Mouse (Mus musculus): Measurements from ENCODE around the gene Dkk2. TPM values are rescaled to one million over a fixed set of nuclear protein-coding genes. Genes with fewer than 3 reads are reported as not detected.

Gene Dkk2
- polyA plus RNA-seq, 1 experiment from 2014 or later = 2.4 TPM

DNA sequence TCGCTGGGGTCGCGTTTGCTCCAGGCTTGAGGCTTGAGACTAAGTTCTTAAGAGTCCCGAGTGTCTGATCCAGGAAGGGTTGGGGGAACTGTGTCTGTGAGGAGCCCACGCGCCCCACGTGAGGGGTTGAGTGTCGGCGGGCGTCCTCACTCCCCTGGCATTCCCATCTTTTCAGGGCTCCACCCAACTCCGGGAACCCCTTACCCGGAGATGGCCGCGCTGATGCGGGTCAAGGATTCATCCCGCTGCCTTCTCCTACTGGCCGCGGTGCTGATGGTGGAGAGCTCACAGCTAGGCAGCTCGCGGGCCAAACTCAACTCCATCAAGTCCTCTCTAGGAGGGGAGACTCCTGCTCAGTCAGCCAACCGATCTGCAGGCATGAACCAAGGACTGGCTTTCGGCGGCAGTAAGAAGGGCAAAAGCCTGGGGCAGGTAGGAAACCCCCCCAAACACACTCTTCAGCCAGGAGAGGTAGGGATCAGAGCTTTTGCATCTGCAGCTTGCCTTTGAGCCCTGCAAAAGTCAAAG, 795 bp downstream of the Dkk2 start:
- WGBS = under 1% methylated on average over 23 of the region's 23 CpGs
- 0 out of 2 replicates have a peak, but pooled peaks have one; percentile 16 for ATAC-seq (ENCODE audit: low FRiP score)

GRCm38 (mm10) chr3:132086461-132086860, 1.4 kb downstream of the Dkk2 start:
- Histone ChIP-seq H3K4me1 (replicated peaks) (peaks cover 41% of the 10 kb centered on the region), H3K9me3 (no peaks in the 10 kb centered on the region), H3K4me3 (peak overlapping the region; percentile 50), H3K36me3 (no peaks in the 10 kb centered on the region), H3K27ac (no peak overlapping the region), H3K4me2 (peak overlapping the region; percentile 97), H3K27me3 (peaks cover 38% of the 10 kb centered on the region), H3K9ac (peak overlapping the region; percentile 66; the same call in 1 of the 2 replicates)
- 25% methylated on average over 5 of the region's 5 CpGs for WGBS
- ATAC-seq (ENCODE audit: low FRiP score) = no peak

More for the DNA sequence above, 795 bp downstream of the Dkk2 start:
- peak overlapping the region; percentile 97 for H3K4me2 ChIP-seq
- H3K27me3 ChIP-seq = peaks cover 38% of the 10 kb centered on the region
- H3K4me3 ChIP-seq = peak overlapping the region; percentile 50
- no peaks in the 10 kb centered on the region for H3K9me3 ChIP-seq
- peak overlapping the region; percentile 66 for H3K9ac ChIP-seq
- H3K4me1 ChIP-seq (replicated peaks) = peaks cover 41% of the 10 kb centered on the region
- H3K27ac ChIP-seq = no peak overlapping the region
- no peaks in the 10 kb centered on the region for H3K36me3 ChIP-seq

GRCm38 (mm10) chr3:132087011-132087486, 2.0 kb downstream of the Dkk2 start:
- no peak overlapping the region for H3K27ac ChIP-seq
- peaks cover 41% of the 10 kb centered on the region for H3K4me1 ChIP-seq (replicated peaks)
- H3K4me2 ChIP-seq = peak overlapping the region; percentile 97
- peak overlapping the region; percentile 61 for H3K9ac ChIP-seq
- H3K4me3 ChIP-seq = peak overlapping the region; percentile 50
- H3K9me3 ChIP-seq = no peaks in the 10 kb centered on the region
- H3K27me3 ChIP-seq = peaks cover 38% of the 10 kb centered on the region
- peak; percentile 88 for ATAC-seq (ENCODE audit: low FRiP score)
- no peaks in the 10 kb centered on the region for H3K36me3 ChIP-seq
- under 1% methylated on average over 21 of the region's 21 CpGs for whole genome bisulfite sequencing

DNA sequence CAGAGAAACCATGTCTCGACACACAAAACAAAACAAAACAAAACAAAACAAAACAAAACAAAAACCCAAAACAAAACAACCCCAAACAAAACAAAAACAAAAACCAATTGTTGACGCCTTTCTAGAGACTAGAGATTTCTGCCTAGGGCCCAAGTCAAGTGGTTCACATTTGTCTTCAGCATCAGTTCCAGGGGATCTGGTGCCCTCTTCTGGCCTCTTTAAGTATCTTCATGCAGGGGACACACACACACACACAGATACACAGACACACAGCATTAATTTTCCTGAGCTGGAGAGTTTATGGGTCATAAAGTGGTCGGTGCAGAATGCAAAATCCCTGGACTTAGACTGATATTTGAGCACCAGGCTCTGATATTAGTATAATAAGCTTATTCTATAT, 7.9 kb downstream of the Dkk2 start:
- Histone ChIP-seq H3K9ac (no peak overlapping the region), H3K4me3 (no peak overlapping the region), H3K36me3 (no peaks in the 10 kb centered on the region), H3K9me3 (no peaks in the 10 kb centered on the region), H3K4me1 (replicated peaks) (no peaks in the 10 kb centered on the region), H3K27ac (no peak overlapping the region), H3K4me2 (no peak overlapping the region), H3K27me3 (peaks cover under 1% of the 10 kb centered on the region; the same call in 1 of the 2 replicates)
- ATAC-seq (ENCODE audit: low FRiP score) = no peak
- 92% methylated on average over 3 of the region's 3 CpGs for WGBS

GRCm38 (mm10) chr3:132096296-132096695, 11.2 kb downstream of the Dkk2 start:
- Histone ChIP-seq H3K4me3 (no peak overlapping the region), H3K4me2 (no peak overlapping the region), H3K36me3 (no peaks in the 10 kb centered on the region), H3K27me3 (no peaks in the 10 kb centered on the region), H3K9ac (no peak overlapping the region), H3K27ac (no peak overlapping the region), H3K4me1 (replicated peaks) (no peaks in the 10 kb centered on the region), H3K9me3 (no peaks in the 10 kb centered on the region)
- no peak for ATAC-seq (ENCODE audit: low FRiP score)
- 81% methylated on average over 6 of the region's 6 CpGs for WGBS

GRCm38 (mm10) chr3:132100746-132101145, 15.7 kb downstream of the Dkk2 start:
- WGBS = 88% methylated on average over 3 of the region's 3 CpGs
- Histone ChIP-seq H3K27ac (no peak overlapping the region), H3K36me3 (no peaks in the 10 kb centered on the region), H3K9ac (no peak overlapping the region), H3K4me3 (no peak overlapping the region), H3K4me2 (no peak overlapping the region), H3K9me3 (no peaks in the 10 kb centered on the region), H3K4me1 (replicated peaks) (peaks cover 4% of the 10 kb centered on the region; the same call in 1 of the 2 replicates), H3K27me3 (no peaks in the 10 kb centered on the region)
- ATAC-seq (ENCODE audit: low FRiP score) = no peak

DNA sequence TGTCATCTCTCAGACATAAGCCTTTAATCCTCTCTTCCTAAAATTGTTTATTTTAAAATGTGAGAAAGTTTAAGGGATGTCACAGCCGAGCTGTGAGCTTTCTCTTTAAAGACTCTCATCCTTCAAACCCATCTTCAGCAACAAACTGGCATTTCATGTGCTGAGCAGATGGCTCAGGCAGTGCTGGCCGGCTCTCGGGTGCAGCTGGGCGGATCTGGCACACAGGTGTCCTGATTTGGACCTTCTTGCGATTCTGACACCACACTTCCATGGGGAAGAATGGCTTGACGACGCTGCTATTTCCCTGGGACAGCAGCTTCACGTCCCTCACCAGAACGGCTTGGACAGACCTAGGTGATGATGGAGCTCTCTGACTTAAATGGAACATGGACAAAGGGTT, 17.9 kb downstream of the Dkk2 start:
- Histone ChIP-seq H3K4me2 (no peak overlapping the region), H3K9me3 (no peaks in the 10 kb centered on the region), H3K9ac (no peak overlapping the region), H3K27ac (no peak overlapping the region), H3K36me3 (no peaks in the 10 kb centered on the region), H3K4me3 (no peak overlapping the region), H3K27me3 (no peaks in the 10 kb centered on the region), H3K4me1 (replicated peaks) (peaks cover 4% of the 10 kb centered on the region; the same call in 1 of the 2 replicates)
- 71% methylated on average over 9 of the region's 9 CpGs for WGBS
- no peak for ATAC-seq (ENCODE audit: low FRiP score)

GRCm38 (mm10) chr3:132103454-132103853, 18.4 kb downstream of the Dkk2 start:
- WGBS = 46% methylated on average over 7 of the region's 7 CpGs
- Histone ChIP-seq H3K4me1 (replicated peaks) (peaks cover 4% of the 10 kb centered on the region; the same call in 1 of the 2 replicates), H3K9ac (no peak overlapping the region), H3K36me3 (no peaks in the 10 kb centered on the region), H3K4me2 (no peak overlapping the region), H3K9me3 (no peaks in the 10 kb centered on the region), H3K27ac (no peak overlapping the region), H3K4me3 (no peak overlapping the region), H3K27me3 (no peaks in the 10 kb centered on the region)
- no peak for ATAC-seq (ENCODE audit: low FRiP score)

GRCm38 (mm10) chr3:132115772-132116511, 30.9 kb downstream of the Dkk2 start:
- H3K4me1 ChIP-seq (replicated peaks) = no peaks in the 10 kb centered on the region
- WGBS = 84% methylated on average over 7 of the region's 7 CpGs

GRCm38 (mm10) chr3:132121344-132121743, 36.3 kb downstream of the Dkk2 start:
- ATAC-seq (ENCODE audit: low FRiP score) = no peak
- WGBS = 76% methylated on average over 5 of the region's 5 CpGs
- no peak overlapping the region for H3K27ac ChIP-seq

More at GRCm38 (mm10) chr3:132115772-132116511, 30.9 kb downstream of the Dkk2 start:
- Histone ChIP-seq H3K4me3 (no peak overlapping the region), H3K4me2 (no peak overlapping the region), H3K27me3 (no peaks in the 10 kb centered on the region), H3K36me3 (no peaks in the 10 kb centered on the region), H3K9ac (no peak overlapping the region), H3K27ac (no peak overlapping the region), H3K9me3 (no peaks in the 10 kb centered on the region)
- no peak for ATAC-seq (ENCODE audit: low FRiP score)

DNA sequence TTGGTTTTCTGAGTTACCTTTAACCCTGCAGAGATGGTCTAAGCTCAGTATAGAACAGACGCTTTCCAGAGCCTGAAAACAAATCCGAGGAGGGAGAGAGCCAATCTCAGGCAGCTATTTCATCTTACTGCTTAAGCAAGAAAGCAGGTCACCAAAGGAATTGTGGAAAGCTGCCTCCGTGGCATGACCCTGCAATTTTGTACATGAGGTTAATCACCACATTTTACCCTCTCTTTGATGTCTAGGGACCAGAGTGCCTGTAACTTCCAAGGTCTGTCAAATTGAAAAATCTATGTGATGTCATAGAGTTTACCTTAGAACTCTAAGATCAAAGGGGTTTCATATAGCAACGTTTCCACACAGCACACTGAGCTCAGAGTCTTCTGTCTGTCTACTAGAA, 37.5 kb downstream of the Dkk2 start:
- Histone ChIP-seq H3K4me2 (no peak overlapping the region), H3K4me3 (no peak overlapping the region), H3K27ac (no peak overlapping the region), H3K27me3 (no peaks in the 10 kb centered on the region), H3K4me1 (replicated peaks) (no peaks in the 10 kb centered on the region), H3K36me3 (no peaks in the 10 kb centered on the region), H3K9me3 (no peaks in the 10 kb centered on the region), H3K9ac (no peak overlapping the region)
- no peak for ATAC-seq (ENCODE audit: low FRiP score)
- WGBS = 65% methylated on average over 4 of the region's 4 CpGs

More at GRCm38 (mm10) chr3:132121344-132121743, 36.3 kb downstream of the Dkk2 start:
- Histone ChIP-seq H3K27me3 (no peaks in the 10 kb centered on the region), H3K4me1 (replicated peaks) (no peaks in the 10 kb centered on the region), H3K9ac (no peak overlapping the region), H3K9me3 (no peaks in the 10 kb centered on the region), H3K4me3 (no peak overlapping the region), H3K4me2 (no peak overlapping the region), H3K36me3 (no peaks in the 10 kb centered on the region)

DNA sequence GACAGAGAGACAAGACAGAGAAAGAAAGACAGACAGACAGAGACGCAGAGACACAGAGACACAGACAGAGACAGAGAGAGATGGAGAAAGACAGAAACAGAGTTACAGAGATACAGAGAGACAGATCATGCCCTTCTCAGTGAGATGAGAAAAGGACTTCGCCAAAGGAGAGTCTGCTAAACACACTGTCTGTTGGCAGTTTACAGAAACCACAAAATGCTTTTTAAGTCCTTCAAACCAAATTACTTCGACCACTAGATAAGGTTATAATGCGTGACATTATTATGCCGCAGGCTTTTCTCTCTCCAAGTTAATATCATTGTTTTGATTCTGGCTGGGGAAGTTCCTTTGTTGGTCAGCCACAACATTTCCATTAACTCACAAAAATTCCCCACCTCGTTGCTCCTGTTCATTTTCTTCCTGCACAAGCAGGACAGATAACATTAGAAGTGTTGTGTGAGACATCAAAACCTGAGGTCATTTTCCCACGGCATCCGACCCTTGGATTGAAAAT, 40.2 kb downstream of the Dkk2 start:
- 79% methylated on average over 8 of the region's 8 CpGs for WGBS
- Histone ChIP-seq H3K9ac (no peak overlapping the region), H3K36me3 (no peaks in the 10 kb centered on the region), H3K9me3 (no peaks in the 10 kb centered on the region), H3K4me2 (no peak overlapping the region), H3K27me3 (no peaks in the 10 kb centered on the region), H3K4me3 (no peak overlapping the region), H3K4me1 (replicated peaks) (no peaks in the 10 kb centered on the region), H3K27ac (no peak overlapping the region)
- ATAC-seq (ENCODE audit: low FRiP score) = no peak
